Mouse (Mus musculus): ENCODE results near the gene Atp6v1g3. TPM values are rescaled to one million over a fixed set of nuclear protein-coding genes. Genes with fewer than 3 reads are reported as not detected.

Atp6v1g3 gene
- polyA plus RNA-seq, 1 experiment = not detected

GRCm38 (mm10) chr1:138302756-138303155 lies 29.2 kb downstream of the Atp6v1g3 start:
- TF ChIP-seq TAL1 (IDR thresholded peaks at IDR 0.05; ENCODE audit: low read length) = no peak
- no peaks in the 10 kb centered on the region for H3K27me3 ChIP-seq (ENCODE audit: control insufficient read depth)
- H3K36me3 ChIP-seq (ENCODE audit: control insufficient read depth) = no peaks in the 10 kb centered on the region
- no peaks in the 10 kb centered on the region for H3K4me1 ChIP-seq (ENCODE audit: control insufficient read depth)
- H3K4me3 ChIP-seq (replicated peaks) = no peak overlapping the region
- no peaks in the 10 kb centered on the region for H3K9me3 ChIP-seq (ENCODE audit: control insufficient read depth, low read length)

GRCm38 (mm10) chr1:138303296-138303695 lies 29.8 kb downstream of the Atp6v1g3 start:
- H3K4me3 ChIP-seq (replicated peaks) = no peak overlapping the region
- no peaks in the 10 kb centered on the region for H3K27me3 ChIP-seq (ENCODE audit: control insufficient read depth)
- TF ChIP-seq GATA1 (IDR thresholded peaks at IDR 0.05; ENCODE audit: low read length) (no peak), TAL1 (IDR thresholded peaks at IDR 0.05; ENCODE audit: low read length) (no peak)
- H3K36me3 ChIP-seq (ENCODE audit: control insufficient read depth) = no peaks in the 10 kb centered on the region
- H3K4me1 ChIP-seq (ENCODE audit: control insufficient read depth) = no peaks in the 10 kb centered on the region
- no peaks in the 10 kb centered on the region for H3K9me3 ChIP-seq (ENCODE audit: control insufficient read depth, low read length)

GRCm38 (mm10) chr1:138304141-138304915 lies 30.8 kb downstream of the Atp6v1g3 start:
- H3K36me3 ChIP-seq (ENCODE audit: control insufficient read depth) = no peaks in the 10 kb centered on the region
- no peak for TF ChIP-seq TAL1 (IDR thresholded peaks at IDR 0.05; ENCODE audit: low read length)
- TF ChIP-seq GATA1 (IDR thresholded peaks at IDR 0.05; ENCODE audit: low read length) = no peak
- H3K9me3 ChIP-seq (ENCODE audit: control insufficient read depth, low read length) = no peaks in the 10 kb centered on the region

GRCm38 (mm10) chr1:138322657-138323056 lies 49.1 kb downstream of the Atp6v1g3 start:
- Histone ChIP-seq H3K4me3 (replicated peaks) (no peak overlapping the region), H3K9me3 (ENCODE audit: control insufficient read depth, low read length) (no peaks in the 10 kb centered on the region), H3K4me1 (ENCODE audit: control insufficient read depth) (no peaks in the 10 kb centered on the region), H3K27me3 (ENCODE audit: control insufficient read depth) (no peaks in the 10 kb centered on the region), H3K36me3 (ENCODE audit: control insufficient read depth) (no peaks in the 10 kb centered on the region)
- no peak for TF ChIP-seq TAL1 (IDR thresholded peaks at IDR 0.05; ENCODE audit: low read length)
- TF ChIP-seq GATA1 (IDR thresholded peaks at IDR 0.05; ENCODE audit: low read length) = no peak

More at GRCm38 (mm10) chr1:138304141-138304915, 30.8 kb downstream of the Atp6v1g3 start:
- H3K4me3 ChIP-seq (replicated peaks) = no peak overlapping the region
- H3K27me3 ChIP-seq (ENCODE audit: control insufficient read depth) = no peaks in the 10 kb centered on the region
- no peaks in the 10 kb centered on the region for H3K4me1 ChIP-seq (ENCODE audit: control insufficient read depth)

- H3K36me3 ChIP-seq (ENCODE audit: control insufficient read depth) = no peaks in the 10 kb centered on the region
- no peaks in the 10 kb centered on the region for H3K27me3 ChIP-seq (ENCODE audit: control insufficient read depth)
- H3K4me3 ChIP-seq (replicated peaks) = no peak overlapping the region
- no peak for TF ChIP-seq TAL1 (IDR thresholded peaks at IDR 0.05; ENCODE audit: low read length)
- no peaks in the 10 kb centered on the region for H3K9me3 ChIP-seq (ENCODE audit: control insufficient read depth, low read length)
- no peaks in the 10 kb centered on the region for H3K4me1 ChIP-seq (ENCODE audit: control insufficient read depth)
These were observed 49.6 kb downstream of the Atp6v1g3 start for GRCm38 (mm10) chr1:138323076-138323630.

- no peaks in the 10 kb centered on the region for H3K27me3 ChIP-seq (ENCODE audit: control insufficient read depth)
- H3K4me1 ChIP-seq (ENCODE audit: control insufficient read depth) = no peaks in the 10 kb centered on the region
- H3K36me3 ChIP-seq (ENCODE audit: control insufficient read depth) = no peaks in the 10 kb centered on the region
- H3K9me3 ChIP-seq (ENCODE audit: control insufficient read depth, low read length) = no peaks in the 10 kb centered on the region
- no peak for TF ChIP-seq TAL1 (IDR thresholded peaks at IDR 0.05; ENCODE audit: low read length)
- no peak for TF ChIP-seq GATA1 (IDR thresholded peaks at IDR 0.05; ENCODE audit: low read length)
- H3K4me3 ChIP-seq (replicated peaks) = no peak overlapping the region
These were observed 52.6 kb downstream of the Atp6v1g3 start for GRCm38 (mm10) chr1:138326091-138326490.

- no peaks in the 10 kb centered on the region for H3K4me1 ChIP-seq (ENCODE audit: control insufficient read depth)
- no peaks in the 10 kb centered on the region for H3K36me3 ChIP-seq (ENCODE audit: control insufficient read depth)
- no peaks in the 10 kb centered on the region for H3K27me3 ChIP-seq (ENCODE audit: control insufficient read depth)
- TF ChIP-seq GATA1 (IDR thresholded peaks at IDR 0.05; ENCODE audit: low read length) (no peak), TAL1 (IDR thresholded peaks at IDR 0.05; ENCODE audit: low read length) (no peak)
- H3K4me3 ChIP-seq (replicated peaks) = no peak overlapping the region
- H3K9me3 ChIP-seq (ENCODE audit: control insufficient read depth, low read length) = no peaks in the 10 kb centered on the region
These were observed 53.0 kb downstream of the Atp6v1g3 start for GRCm38 (mm10) chr1:138326566-138326965.

GRCm38 (mm10) chr1:138327466-138328245 lies 54.1 kb downstream of the Atp6v1g3 start:
- Histone ChIP-seq H3K36me3 (ENCODE audit: control insufficient read depth) (no peaks in the 10 kb centered on the region), H3K4me1 (ENCODE audit: control insufficient read depth) (no peaks in the 10 kb centered on the region), H3K9me3 (ENCODE audit: control insufficient read depth, low read length) (no peaks in the 10 kb centered on the region), H3K4me3 (replicated peaks) (no peak overlapping the region), H3K27me3 (ENCODE audit: control insufficient read depth) (no peaks in the 10 kb centered on the region)
- TF ChIP-seq GATA1 (IDR thresholded peaks at IDR 0.05; ENCODE audit: low read length) (no peak), TAL1 (IDR thresholded peaks at IDR 0.05; ENCODE audit: low read length) (no peak)

- Histone ChIP-seq H3K27me3 (ENCODE audit: control insufficient read depth) (no peaks in the 10 kb centered on the region), H3K4me3 (replicated peaks) (no peak overlapping the region), H3K9me3 (ENCODE audit: control insufficient read depth, low read length) (no peaks in the 10 kb centered on the region), H3K36me3 (ENCODE audit: control insufficient read depth) (no peaks in the 10 kb centered on the region), H3K4me1 (ENCODE audit: control insufficient read depth) (no peaks in the 10 kb centered on the region)
- TF ChIP-seq TAL1 (IDR thresholded peaks at IDR 0.05; ENCODE audit: low read length) = no peak
- no peak for TF ChIP-seq GATA1 (IDR thresholded peaks at IDR 0.05; ENCODE audit: low read length)
These were observed 54.8 kb downstream of the Atp6v1g3 start for GRCm38 (mm10) chr1:138328320-138328719.
